Mouse (Mus musculus): Measurements from ENCODE around the gene Ptprz1.

Ptprz1 gene

GRCm38 (mm10) chr6:22874781-22875613 is at the start of gene Ptprz1:
Gene Ptprz1, plus strand, starts transcription at chr6:22875502.
- DNase-seq: no peak

GRCm38 (mm10) chr6:22833637-22834036 is 41.7 kb upstream of the Ptprz1 start:
- no peak for DNase-seq

- DNase-seq: no peak
Observed at GRCm38 (mm10) chr6:22834100-22834970, 41.0 kb upstream of the Ptprz1 start.

- no peak for DNase-seq
Observed at GRCm38 (mm10) chr6:22875614-22876541, 576 bp downstream of the Ptprz1 start.

- no peak for DNase-seq
Observed at GRCm38 (mm10) chr6:22887978-22888377, 12.7 kb downstream of the Ptprz1 start.

GRCm38 (mm10) chr6:22889333-22889732 is 14.0 kb downstream of the Ptprz1 start:
- no peak for DNase-seq

- DNase-seq: no peak
Observed at GRCm38 (mm10) chr6:22901983-22902382, 26.7 kb downstream of the Ptprz1 start.

- DNase-seq: no peak
Observed at GRCm38 (mm10) chr6:22908510-22909256, 33.4 kb downstream of the Ptprz1 start.

GRCm38 (mm10) chr6:22909257-22909907 is 34.1 kb downstream of the Ptprz1 start:
- no peak for DNase-seq

GRCm38 (mm10) chr6:22909908-22910260 is 34.6 kb downstream of the Ptprz1 start:
- DNase-seq: no peak

GRCm38 (mm10) chr6:22922880-22923279 is 47.6 kb downstream of the Ptprz1 start:
- no peak for DNase-seq

GRCm38 (mm10) chr6:22932768-22933265 is 57.5 kb downstream of the Ptprz1 start:
- no peak for DNase-seq

- no peak for DNase-seq
Observed at GRCm38 (mm10) chr6:22937126-22937525, 61.8 kb downstream of the Ptprz1 start.

GRCm38 (mm10) chr6:22937526-22937925 is 62.2 kb downstream of the Ptprz1 start:
- no peak for DNase-seq

- no peak for DNase-seq
Observed at GRCm38 (mm10) chr6:22944191-22944590, 68.9 kb downstream of the Ptprz1 start.

- DNase-seq: no peak
Observed at GRCm38 (mm10) chr6:22963374-22963773, 88.1 kb downstream of the Ptprz1 start.

GRCm38 (mm10) chr6:22968073-22968472 is 92.8 kb downstream of the Ptprz1 start:
- no peak for DNase-seq

- DNase-seq: no peak
Observed at GRCm38 (mm10) chr6:22983769-22984519, 108.6 kb downstream of the Ptprz1 start.

GRCm38 (mm10) chr6:22984520-22985154 is 109.3 kb downstream of the Ptprz1 start:
- no peak for DNase-seq

GRCm38 (mm10) chr6:23003152-23003551 is 127.8 kb downstream of the Ptprz1 start:
- DNase-seq: no peak

Data from spleen, adult 18-20 months (tissue).